Mouse (Mus musculus) small intestine, adult 2 months (tissue): Measurements from ENCODE around the gene Mnat1. TPM values are rescaled to one million over a fixed set of nuclear protein-coding genes. Genes with fewer than 3 reads are reported as not detected.

Experiments
- H3K27ac ChIP-seq: fragments of 200-500 bp; 2 replicates; pipeline ENCODE4 v1.5.1; 2012; ENCODE audit warnings: low read depth, low read length, control low read depth, inconsistent platforms; ENCODE audit not compliant: insufficient read depth
- H3K27me3 ChIP-seq: fragments of 200-500 bp; 2 replicates; pipeline ENCODE4 v1.6.1; 2012; ENCODE audit warnings: mild to moderate bottlenecking, moderate library complexity, low read length, inconsistent platforms; ENCODE audit not compliant: control insufficient read depth, insufficient read depth
- H3K36me3 ChIP-seq: fragments of 200-500 bp; 2 replicates; pipeline ENCODE4 v1.6.1; 2012; ENCODE audit warnings: mild to moderate bottlenecking, low read length, control low read depth, inconsistent platforms; ENCODE audit not compliant: control insufficient read depth, insufficient read depth
- H3K4me1 ChIP-seq: fragments of 200-500 bp; 2 replicates; pipeline ENCODE4 v1.6.1; 2012; ENCODE audit warnings: low read length, inconsistent platforms, mixed read lengths; ENCODE audit not compliant: control insufficient read depth, insufficient read depth, insufficient read length
- H3K4me3 ChIP-seq: fragments of 200-500 bp; 2 replicates; pipeline ENCODE4 v1.5.1; 2012; ENCODE audit warnings: low read depth, mild to moderate bottlenecking, control low read depth, inconsistent platforms, low read length, moderate library complexity
- CTCF ChIP-seq: fragments of 200-500 bp; IDR thresholded peaks from 2 replicates; pipeline ENCODE4 v1.5.1; 2012; ENCODE audit warnings: low read depth, mild to moderate bottlenecking, control low read depth, inconsistent platforms, low read length, moderate library complexity, mixed read lengths; ENCODE audit not compliant: insufficient replicate concordance, insufficient read length; ENCODE audit errors: extremely low read depth
- POLR2A ChIP-seq: fragments of 200-500 bp; IDR thresholded peaks from 2 replicates; pipeline ENCODE4 v1.6.1; 2012; ENCODE audit warnings: low read depth, mild to moderate bottlenecking, control low read depth, inconsistent platforms, low read length, moderate library complexity
- WGBS: fragments of 180-500 bp; shearing (Covaris S2); methylation state at CpG from one replicate; pipeline ENCODE4 v1.1.7; 2018; 5-methylcytosine and 5-hydroxymethylcytosine counted together
- polyA plus RNA-seq: library from polyadenylated mRNA; depleted of rRNA; stranded (reverse); fragments of >200 nt; gene quantifications from 2 replicates; pipeline ENCODE4 v1.2.3, GENCODE M21; 2012

Gene Mnat1
- polyA plus RNA-seq, 1 experiment, result 1.7 TPM

DNA sequence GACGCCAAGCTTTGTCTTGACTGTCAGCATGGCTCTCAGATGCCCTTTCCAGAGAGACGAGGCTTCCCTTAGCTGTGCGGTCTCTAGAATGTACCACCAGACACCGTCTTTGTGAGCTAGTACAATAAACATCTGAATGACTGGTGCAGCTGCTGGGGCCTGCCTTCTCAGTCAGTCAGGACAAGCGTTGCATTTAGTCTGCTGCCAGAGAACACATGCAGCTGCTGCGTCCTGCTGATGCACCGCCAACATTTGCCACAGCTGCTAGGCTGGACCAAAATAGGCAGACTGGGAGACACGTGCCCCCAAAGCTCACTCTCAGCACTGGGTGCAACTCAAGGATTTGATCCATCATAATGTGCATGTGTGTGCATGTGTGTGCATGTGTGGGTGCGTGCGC, 118.4 kb downstream of the Mnat1 start:
- Histone ChIP-seq H3K27me3 (no peaks in the 10 kb centered on the region), H3K27ac (no peak overlapping the region), H3K36me3 (no peaks in the 10 kb centered on the region), H3K4me3 (no peak overlapping the region), H3K4me1 (no peaks in the 10 kb centered on the region)
- TF ChIP-seq CTCF (no peak), POLR2A (no peak)
- 78% methylated on average over 10 of the region's 10 CpGs for WGBS

DNA sequence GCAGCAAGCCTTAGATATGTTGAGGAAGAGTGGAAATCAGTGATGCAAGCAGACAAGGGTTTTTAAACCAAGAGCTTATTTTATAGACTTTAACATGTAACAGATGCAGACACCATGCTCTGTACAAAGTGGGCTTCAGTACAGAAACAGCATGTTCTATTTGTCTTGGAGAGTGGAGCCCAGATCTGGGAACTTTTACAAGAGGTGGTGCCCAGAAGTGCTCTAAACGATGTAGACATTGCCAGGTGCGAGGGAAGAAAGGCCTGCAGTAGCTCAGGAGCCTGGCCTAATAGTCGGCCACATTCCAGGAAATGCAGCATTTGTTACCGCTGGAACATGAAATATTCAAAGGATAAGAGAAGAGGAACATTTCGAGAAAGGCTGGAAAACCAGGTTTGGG, 122.2 kb downstream of the Mnat1 start:
- no peak overlapping the region for H3K4me3 ChIP-seq
- H3K27me3 ChIP-seq, result no peaks in the 10 kb centered on the region
- WGBS, result 75% methylated on average over 5 of the region's 5 CpGs
- no peaks in the 10 kb centered on the region for H3K36me3 ChIP-seq
- TF ChIP-seq CTCF (no peak), POLR2A (no peak)
- no peaks in the 10 kb centered on the region for H3K4me1 ChIP-seq
- no peak overlapping the region for H3K27ac ChIP-seq

DNA sequence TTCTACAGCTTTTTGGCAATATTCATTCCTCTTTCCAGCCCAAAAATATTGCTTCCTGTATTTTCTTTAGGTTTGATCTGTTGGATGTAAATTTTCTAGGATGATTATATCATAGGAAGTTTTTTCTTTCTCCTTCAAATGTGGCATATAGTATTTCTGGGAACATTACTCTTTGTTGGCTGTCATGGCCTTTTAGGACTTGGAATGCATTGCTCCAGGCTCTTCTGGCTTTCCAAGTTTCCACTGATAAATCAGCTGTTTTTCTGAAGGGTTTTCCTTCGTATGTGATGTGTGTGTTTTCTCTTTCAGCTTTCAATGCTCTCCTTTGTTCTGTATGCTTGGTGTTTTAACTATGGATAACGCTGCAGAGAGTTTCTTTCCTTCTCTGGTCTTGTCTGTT, 131.5 kb downstream of the Mnat1 start:
- no peaks in the 10 kb centered on the region for H3K4me1 ChIP-seq
- 71% methylated on average over 2 of the region's 2 CpGs for WGBS
- H3K27ac ChIP-seq, result no peak overlapping the region
- H3K27me3 ChIP-seq, result no peaks in the 10 kb centered on the region
- H3K4me3 ChIP-seq, result no peak overlapping the region
- TF ChIP-seq CTCF (no peak), POLR2A (no peak)
- H3K36me3 ChIP-seq, result no peaks in the 10 kb centered on the region

DNA sequence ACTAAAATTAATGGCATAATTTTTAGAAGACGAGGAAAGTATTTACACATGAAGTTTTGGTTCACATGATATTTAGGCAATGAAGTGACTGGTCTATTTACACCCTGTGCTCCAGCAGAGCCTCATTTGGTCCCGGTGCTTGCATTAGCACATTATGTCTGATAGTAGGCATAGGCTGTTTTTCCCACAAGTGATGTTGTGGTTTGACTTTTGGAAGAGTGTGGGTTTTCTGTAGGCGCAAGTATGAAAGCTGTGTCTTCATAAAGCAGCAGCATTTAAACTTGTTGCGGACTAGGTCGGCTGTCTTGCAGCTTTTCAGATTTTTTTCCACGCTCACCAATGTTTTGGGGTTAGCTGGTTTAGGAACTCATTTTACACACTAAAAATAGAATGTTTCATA, 135.8 kb downstream of the Mnat1 start:
- H3K27ac ChIP-seq, result no peak overlapping the region
- no peaks in the 10 kb centered on the region for H3K27me3 ChIP-seq
- no peak for TF ChIP-seq CTCF
- no peak for TF ChIP-seq POLR2A
- no peaks in the 10 kb centered on the region for H3K36me3 ChIP-seq
- no peaks in the 10 kb centered on the region for H3K4me1 ChIP-seq
- H3K4me3 ChIP-seq, result no peak overlapping the region
- 92% methylated on average over 6 of the region's 6 CpGs for WGBS

DNA sequence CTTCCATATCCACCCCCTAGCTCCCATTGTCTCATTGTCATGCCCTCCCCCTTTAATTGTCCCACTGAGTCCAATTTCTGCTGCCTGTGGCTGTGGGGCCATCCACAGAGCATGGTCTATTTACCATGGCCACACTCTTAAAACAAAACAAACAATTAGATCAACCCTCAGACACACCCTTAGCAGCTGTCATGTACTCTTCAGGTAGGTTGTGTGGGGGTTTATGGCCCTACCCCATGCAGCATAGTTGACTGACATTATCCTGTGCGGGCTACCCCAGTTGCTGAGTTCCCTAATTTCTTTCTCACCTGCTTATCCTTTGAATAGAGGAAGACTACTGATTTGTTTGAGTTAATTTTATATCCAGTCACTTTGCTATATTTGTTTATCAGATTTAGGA, 136.8 kb downstream of the Mnat1 start:
- Histone ChIP-seq H3K36me3 (no peaks in the 10 kb centered on the region), H3K4me3 (no peak overlapping the region), H3K27me3 (no peaks in the 10 kb centered on the region), H3K4me1 (no peaks in the 10 kb centered on the region), H3K27ac (no peak overlapping the region)
- 94% methylated on average over 1 of the region's 1 CpGs for WGBS
- TF ChIP-seq CTCF (no peak), POLR2A (no peak)

DNA sequence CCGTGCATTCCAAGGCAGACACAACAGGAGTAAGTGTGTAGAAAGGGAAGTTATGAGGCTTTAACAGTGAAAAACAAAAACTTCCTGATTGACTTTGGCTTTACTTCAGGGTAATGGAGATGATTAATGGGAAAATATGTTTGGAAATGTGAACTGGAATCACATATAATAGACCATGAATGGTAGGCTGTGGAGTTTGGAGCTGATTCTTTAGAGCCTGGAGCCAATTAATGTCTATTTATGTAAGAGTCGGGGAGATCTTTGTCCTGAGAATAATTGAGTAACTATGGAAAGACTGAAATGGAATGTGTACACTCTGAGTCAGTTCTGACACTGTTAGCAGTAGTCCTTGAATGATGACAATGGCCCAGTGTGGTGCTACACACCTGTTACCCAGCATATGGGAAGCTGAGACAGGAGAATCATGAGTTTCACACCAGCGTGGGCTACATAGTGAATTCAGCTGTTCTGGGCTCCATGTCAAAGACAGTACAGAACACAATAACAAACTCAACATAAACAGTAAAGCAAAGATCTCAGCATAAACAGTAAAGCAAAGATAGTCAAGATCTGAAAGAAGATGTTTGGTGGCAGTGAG, 142.0 kb downstream of the Mnat1 start:
- no peaks in the 10 kb centered on the region for H3K27me3 ChIP-seq
- no peak for TF ChIP-seq POLR2A
- TF ChIP-seq CTCF, result no peak
- WGBS, result 76% methylated on average over 3 of the region's 3 CpGs
- no peaks in the 10 kb centered on the region for H3K4me1 ChIP-seq
- no peaks in the 10 kb centered on the region for H3K36me3 ChIP-seq
- H3K4me3 ChIP-seq, result no peak overlapping the region
- no peak overlapping the region for H3K27ac ChIP-seq

DNA sequence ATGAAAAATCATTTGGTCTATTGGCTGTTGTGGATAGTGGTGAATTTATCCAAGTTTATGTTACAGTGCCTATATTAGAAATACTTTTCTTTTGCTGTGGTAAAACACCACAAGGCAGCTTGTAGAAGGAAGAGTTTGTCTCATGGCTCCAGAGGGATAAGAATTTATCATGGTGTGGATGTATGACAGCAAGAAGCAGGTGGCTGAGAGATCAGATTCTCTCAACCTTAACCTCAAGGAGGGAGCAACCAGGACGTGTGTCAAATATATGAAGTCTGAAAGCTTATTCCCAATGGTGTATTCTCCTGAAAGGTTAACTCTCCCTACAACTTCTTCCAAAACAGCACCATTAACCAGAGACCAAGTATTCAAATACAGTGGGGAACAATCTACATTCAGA, 143.1 kb downstream of the Mnat1 start:
- WGBS, result 77% methylated on average over 1 of the region's 1 CpGs
- H3K4me1 ChIP-seq, result no peaks in the 10 kb centered on the region

DNA sequence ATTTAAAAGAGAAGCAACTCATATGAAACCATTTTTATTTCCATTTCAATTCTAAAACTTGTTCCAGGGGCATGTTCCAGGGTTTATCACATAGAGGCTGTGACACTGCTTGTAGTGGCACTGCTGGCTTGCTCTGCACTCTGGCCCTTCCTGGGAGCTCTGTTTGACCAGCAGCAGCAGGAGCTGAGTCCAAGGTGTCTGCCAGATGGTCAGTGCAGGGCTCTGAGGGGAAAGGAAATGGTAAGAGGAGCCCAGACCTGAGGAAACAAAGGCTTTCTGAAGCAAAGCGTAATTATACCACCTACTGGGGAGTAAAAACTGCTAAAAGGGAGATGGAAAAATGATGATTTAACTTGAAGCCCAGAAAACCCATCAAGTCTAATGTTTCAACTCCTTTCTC, 145.0 kb downstream of the Mnat1 start:
- WGBS, result 95% methylated on average over 1 of the region's 1 CpGs
- H3K27me3 ChIP-seq, result no peaks in the 10 kb centered on the region
- TF ChIP-seq CTCF, result no peak
- no peak for TF ChIP-seq POLR2A
- H3K27ac ChIP-seq, result no peak overlapping the region
- no peaks in the 10 kb centered on the region for H3K4me1 ChIP-seq
- peaks cover 4% of the 10 kb centered on the region; the same call in 1 of the 2 replicates for H3K36me3 ChIP-seq
- H3K4me3 ChIP-seq, result no peak overlapping the region

More for the DNA sequence above, 143.1 kb downstream of the Mnat1 start:
- Histone ChIP-seq H3K27me3 (no peaks in the 10 kb centered on the region), H3K27ac (no peak overlapping the region), H3K36me3 (no peaks in the 10 kb centered on the region), H3K4me3 (no peak overlapping the region)
- no peak for TF ChIP-seq POLR2A
- TF ChIP-seq CTCF, result no peak
